Mouse (Mus musculus) bone marrow, adult 2 months (tissue): Measurements from ENCODE around the gene Tmem8. TPM values are rescaled to one million over a fixed set of nuclear protein-coding genes. Genes with fewer than 3 reads are reported as not detected.

Source experiments
- H3K27ac ChIP-seq: fragments of 200-500 bp; 2 replicates; pipeline ENCODE4 v1.5.1; 2012; ENCODE audit warnings: low read depth, mild to moderate bottlenecking, control low read depth, inconsistent platforms, low read length; ENCODE audit not compliant: control insufficient read depth, poor library complexity, insufficient read depth
- H3K4me1 ChIP-seq: fragments of 200-500 bp; 2 replicates; pipeline ENCODE4 v1.6.1; 2011; ENCODE audit warnings: low read length; ENCODE audit not compliant: control insufficient read depth, insufficient read depth
- H3K4me3 ChIP-seq: fragments of 200-500 bp; replicated peaks from 2 replicates; pipeline ENCODE3; 2011; ENCODE audit warnings: mild to moderate bottlenecking, low read depth, low read length, control low read depth; ENCODE audit not compliant: control insufficient read depth
- CTCF ChIP-seq: fragments of 200-500 bp; IDR thresholded peaks from 2 replicates; pipeline ENCODE4 v1.5.1; 2011; ENCODE audit warnings: low read length, control low read depth; ENCODE audit not compliant: control insufficient read depth, insufficient read depth
- POLR2A ChIP-seq: fragments of 200-500 bp; IDR thresholded peaks from 2 replicates; pipeline ENCODE4 v1.6.1; 2011; ENCODE audit warnings: low read depth, mild to moderate bottlenecking, control low read depth, low read length, borderline replicate concordance; ENCODE audit not compliant: control insufficient read depth
- WGBS: fragments of 180-500 bp; shearing (Covaris S2); methylation state at CpG from one replicate; pipeline ENCODE4 v1.1.7; 2018; 5-methylcytosine and 5-hydroxymethylcytosine counted together
- polyA plus RNA-seq: library from polyadenylated mRNA; stranded (reverse); fragments of >200 nt; gene quantifications from 2 replicates; pipeline ENCODE4 v1.2.4, GENCODE M21; 2011; ENCODE audit warnings: low replicate concordance; ENCODE audit not compliant: missing spikeins, insufficient read depth, insufficient read length

Gene Tmem8
- polyA plus RNA-seq, 1 experiment = 27.3 TPM

DNA sequence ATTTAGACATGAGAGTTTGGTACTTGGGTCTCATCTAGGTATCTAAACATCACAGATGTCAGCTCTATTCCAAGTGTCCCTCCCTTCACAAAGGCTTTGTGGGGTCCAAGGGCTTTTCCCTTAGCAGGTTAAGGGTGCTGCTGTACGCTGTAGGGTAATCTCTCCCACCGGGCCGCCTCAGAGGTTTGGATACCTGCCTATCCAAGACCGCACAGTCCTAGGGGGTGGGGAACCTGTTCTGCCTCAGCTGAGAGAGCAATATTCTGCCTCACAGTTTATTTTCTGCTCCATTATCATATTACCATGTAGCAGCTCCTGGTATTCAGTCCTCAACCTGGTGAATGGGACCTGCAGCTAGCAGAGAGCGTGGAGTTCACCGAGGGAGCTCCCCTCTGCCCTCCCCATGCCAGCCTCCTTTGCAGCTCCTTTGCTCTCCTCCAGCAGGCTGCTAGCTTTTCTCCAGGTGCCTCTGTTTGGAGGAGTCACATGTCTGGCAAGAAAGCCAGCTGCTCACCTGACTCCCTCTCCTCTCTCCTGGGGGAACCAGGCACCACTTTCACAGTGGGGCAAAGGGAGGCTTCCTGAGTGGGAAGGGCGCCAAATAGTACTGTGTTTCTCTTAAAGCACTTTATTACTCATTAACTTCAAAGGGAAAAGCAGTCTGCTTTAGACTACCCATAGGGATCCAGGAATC, 2.3 kb downstream of the Tmem8 start:
- TF ChIP-seq CTCF (no peak), POLR2A (no peak)
- no peak overlapping the region for H3K4me3 ChIP-seq
- no peaks in the 10 kb centered on the region; the same call in 1 of the 2 replicates for H3K4me1 ChIP-seq
- no peak overlapping the region for H3K27ac ChIP-seq
- 63% methylated on average over 7 of the region's 7 CpGs for WGBS

DNA sequence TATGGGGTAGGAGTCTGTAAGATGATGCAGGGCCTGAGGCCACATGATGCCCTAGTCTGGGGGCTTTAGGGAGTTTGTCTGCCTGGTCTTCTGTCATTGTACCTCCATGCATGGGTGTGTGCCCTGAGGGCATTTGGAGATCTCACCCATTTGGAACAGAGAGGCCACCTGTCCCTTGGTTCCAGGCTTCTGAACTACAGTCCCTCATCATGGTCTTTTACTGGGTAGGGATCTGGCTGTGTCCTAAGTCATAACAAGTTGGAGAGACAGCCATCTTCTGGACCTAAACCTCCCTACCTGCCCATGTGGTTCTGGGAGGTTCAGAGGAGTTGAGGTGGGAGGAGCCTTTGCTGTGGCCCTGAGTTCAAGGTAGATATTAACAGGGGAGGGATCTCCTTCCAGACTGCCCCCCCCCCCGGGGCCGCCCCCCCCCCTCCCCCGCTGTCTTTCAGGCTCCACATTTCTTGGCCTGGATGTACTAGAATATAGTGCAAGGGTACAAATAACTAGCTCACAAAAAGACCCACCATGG, 2.9 kb downstream of the Tmem8 start:
- 49% methylated on average over 3 of the region's 3 CpGs for WGBS
- H3K27ac ChIP-seq = no peak overlapping the region
- no peak overlapping the region for H3K4me3 ChIP-seq
- no peak for TF ChIP-seq CTCF
- TF ChIP-seq POLR2A = no peak
- H3K4me1 ChIP-seq = no peaks in the 10 kb centered on the region; the same call in 1 of the 2 replicates

DNA sequence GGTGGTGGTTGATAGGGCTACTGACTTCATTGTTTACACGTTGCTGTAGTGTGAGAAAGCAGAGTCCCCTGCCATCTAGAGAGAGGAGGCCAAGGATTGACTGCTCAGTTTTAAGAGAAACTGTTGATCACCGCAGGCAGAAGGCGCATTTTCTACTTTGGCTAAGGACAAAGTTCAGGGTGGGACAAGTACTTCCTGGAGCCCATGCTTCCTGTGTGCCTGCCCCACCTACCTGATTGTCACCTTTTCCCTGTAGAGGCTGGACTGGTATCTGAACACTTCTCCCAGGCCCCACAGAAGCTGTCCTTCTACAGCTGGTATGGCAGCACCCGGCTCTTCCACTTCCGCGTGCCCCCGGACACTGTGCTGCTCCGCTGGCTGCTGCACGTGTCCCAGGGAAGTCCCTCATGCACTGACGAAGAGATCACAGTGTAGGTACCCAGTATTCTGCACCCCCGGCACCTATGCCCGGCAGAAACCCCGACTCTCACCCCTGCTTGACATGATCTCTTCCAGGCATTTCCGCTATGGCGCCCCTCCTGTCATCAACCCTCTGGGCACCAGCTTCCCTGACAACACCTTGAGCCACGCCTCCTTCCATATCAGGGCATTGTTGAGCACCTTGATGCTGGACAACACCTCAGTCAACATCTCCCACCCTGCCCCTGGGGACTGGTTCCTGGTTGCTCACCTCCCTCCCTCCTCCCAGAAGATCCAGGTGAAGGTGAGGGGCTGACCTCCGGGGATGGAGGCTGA, 3.6 kb downstream of the Tmem8 start:
- TF ChIP-seq CTCF (no peak), POLR2A (no peak)
- H3K4me1 ChIP-seq = no peaks in the 10 kb centered on the region; the same call in 1 of the 2 replicates
- WGBS = 89% methylated on average over 17 of the region's 17 CpGs
- no peak overlapping the region for H3K4me3 ChIP-seq
- no peak overlapping the region for H3K27ac ChIP-seq

DNA sequence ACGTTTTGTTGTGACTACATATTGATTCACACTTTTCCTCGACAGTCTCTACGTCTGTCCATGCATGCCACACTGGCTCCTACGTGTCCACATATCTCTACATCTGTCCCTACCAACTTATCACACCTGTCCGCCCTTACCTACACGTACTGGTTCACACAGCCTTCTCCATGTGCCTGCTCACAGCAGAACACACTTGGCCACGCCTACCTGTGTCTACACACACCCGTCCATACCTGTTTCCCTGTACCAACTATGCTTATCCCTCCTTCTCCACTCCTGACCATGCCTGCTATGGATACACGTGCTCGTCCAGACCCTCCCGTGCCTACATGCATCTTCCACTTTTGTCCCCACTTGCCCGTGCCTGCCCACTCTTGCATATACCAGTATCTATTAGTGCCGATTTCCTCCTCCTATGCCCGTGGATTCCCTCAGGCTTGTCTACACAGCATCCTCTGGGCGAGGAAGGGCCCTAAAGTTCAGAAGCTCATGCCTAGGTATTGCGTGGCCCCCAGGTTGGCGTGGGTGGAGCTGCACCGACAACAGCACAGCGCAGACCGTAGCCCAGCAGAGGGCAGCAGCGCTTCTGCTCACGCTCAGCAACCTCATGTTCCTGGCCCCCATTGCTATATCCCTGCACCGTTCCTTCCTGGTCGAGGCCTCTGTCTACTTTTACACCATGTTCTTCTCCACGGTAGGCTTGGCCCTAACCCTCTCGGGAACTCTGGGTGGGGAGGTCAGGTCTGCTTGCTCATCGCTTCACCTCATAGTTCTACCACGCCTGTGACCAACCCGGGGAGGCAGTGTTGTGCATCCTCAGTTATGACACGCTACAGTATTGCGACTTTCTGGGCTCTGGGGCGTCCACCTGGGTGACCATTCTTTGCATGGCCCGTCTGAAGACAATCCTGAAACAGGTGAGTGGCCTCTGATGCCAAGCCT, 6.9 kb downstream of the Tmem8 start:
- TF ChIP-seq CTCF (peak; percentile 95), POLR2A (no peak)
- WGBS = 35% methylated on average over 33 of the region's 33 CpGs
- Histone ChIP-seq H3K27ac (no peak overlapping the region), H3K4me1 (peaks cover 1% of the 10 kb centered on the region; the same call in 1 of the 2 replicates), H3K4me3 (no peak overlapping the region)

DNA sequence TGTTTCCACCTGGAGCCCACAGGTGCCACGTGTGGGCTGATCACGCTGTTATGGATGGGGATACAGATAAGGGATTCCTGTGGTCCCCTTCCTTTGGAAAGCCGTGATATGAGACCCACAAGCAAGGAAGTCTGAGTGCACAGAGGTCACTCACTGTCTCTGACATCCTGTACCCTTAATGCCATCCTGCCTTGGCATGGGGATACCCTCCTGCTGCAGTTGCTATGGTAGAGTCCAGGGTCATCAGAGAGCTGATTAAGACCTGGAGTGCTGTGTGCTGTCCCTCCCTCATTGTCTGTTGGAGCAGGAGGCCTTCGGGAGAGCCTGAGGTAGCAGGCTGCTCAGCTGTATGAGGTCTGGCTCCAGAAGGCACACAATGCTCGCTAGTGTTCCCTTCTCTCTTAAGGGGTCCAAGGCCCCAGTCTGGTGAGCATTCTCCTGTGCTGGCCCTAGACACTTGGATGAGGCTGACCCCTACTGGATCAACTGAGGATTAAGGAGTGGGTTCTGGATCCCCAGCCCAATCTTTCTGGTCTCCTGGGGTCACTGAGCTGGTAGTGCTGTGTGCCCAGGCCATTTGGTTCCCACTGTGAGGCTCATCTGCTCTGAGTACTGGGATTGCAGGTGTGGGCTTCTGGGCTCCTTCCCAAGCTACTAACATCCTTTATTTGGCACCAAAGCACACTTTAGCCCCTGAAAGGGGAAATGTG, 9.5 kb downstream of the Tmem8 start:
- TF ChIP-seq CTCF = no peak
- TF ChIP-seq POLR2A = no peak
- peaks cover 1% of the 10 kb centered on the region; the same call in 1 of the 2 replicates for H3K4me1 ChIP-seq
- no peak overlapping the region for H3K4me3 ChIP-seq
- no peak overlapping the region for H3K27ac ChIP-seq
- 69% methylated on average over 5 of the region's 5 CpGs for WGBS

DNA sequence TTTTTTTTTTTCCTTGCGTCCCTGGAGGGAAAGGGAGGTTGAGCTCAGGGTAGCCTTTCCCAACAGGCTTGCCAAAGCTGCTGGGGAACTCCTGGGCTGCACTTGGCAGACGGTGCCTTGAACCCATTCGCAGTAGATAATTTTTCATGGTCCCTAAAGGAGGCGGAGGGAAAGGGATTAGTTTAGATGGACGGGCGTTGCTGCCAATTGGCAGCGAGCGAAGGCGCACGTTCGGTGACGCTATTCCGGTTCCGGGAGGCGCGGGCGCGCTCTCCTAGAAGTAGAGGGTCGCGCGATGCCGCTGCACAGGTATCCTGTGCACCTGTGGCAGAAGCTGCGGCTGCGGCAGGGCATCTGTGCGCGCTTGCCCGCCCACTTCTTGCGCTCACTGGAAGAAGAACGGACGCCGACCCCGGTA, 10.2 kb downstream of the Tmem8 start, which contains the start of gene Mrpl28:
TSS of gene Mrpl28 (plus strand) at position 234 of the 418 bp plus-strand sequence.
- under 1% methylated on average over 32 of the region's 32 CpGs for WGBS
- Histone ChIP-seq H3K27ac (peak within 1 kb of the TSS; percentile 52), H3K4me1 (peaks cover 1% of the 10 kb centered on the region; the same call in 1 of the 2 replicates), H3K4me3 (peak within 1 kb of the TSS; percentile 98)
- TF ChIP-seq POLR2A (peak; percentile 90; the same call in 1 of the 2 replicates), CTCF (peak; percentile 13; the same call in 1 of the 2 replicates)

DNA sequence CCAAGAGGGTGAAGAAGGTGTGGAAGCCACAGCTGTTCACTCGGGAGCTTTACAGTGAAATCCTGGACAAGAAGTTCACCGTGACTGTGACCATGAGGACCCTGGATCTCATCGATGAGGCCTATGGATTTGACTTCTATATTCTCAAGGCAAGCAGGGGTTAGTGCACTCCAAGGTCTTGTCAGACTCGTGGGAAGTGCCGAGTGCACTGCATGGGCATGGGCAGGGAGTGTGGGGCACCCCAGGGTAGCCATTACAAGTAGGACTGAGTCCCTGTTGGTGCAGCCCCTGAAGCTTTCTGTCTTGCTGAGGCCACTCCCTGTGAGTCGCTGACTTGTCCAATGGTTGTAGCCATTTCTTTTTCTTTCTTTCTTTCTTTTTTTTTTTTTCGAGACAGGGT, 11.5 kb downstream of the Tmem8 start:
- WGBS = 72% methylated on average over 7 of the region's 7 CpGs
- Histone ChIP-seq H3K4me1 (peaks cover 1% of the 10 kb centered on the region; the same call in 1 of the 2 replicates), H3K27ac (no peak overlapping the region), H3K4me3 (peak overlapping the region; percentile 98)
- TF ChIP-seq POLR2A (no peak), CTCF (no peak)
